Mouse (Mus musculus) frontal cortex, postnatal 14 days (tissue): ENCODE measurements around the gene Lrrc52.

Experiments
- DNase-seq, 2 experiments: peaks; one replicate each; pipeline ENCODE4 v3.0.0; 2022; ENCODE audit warnings: low spot score in 2 of 2

The Lrrc52 gene

DNA sequence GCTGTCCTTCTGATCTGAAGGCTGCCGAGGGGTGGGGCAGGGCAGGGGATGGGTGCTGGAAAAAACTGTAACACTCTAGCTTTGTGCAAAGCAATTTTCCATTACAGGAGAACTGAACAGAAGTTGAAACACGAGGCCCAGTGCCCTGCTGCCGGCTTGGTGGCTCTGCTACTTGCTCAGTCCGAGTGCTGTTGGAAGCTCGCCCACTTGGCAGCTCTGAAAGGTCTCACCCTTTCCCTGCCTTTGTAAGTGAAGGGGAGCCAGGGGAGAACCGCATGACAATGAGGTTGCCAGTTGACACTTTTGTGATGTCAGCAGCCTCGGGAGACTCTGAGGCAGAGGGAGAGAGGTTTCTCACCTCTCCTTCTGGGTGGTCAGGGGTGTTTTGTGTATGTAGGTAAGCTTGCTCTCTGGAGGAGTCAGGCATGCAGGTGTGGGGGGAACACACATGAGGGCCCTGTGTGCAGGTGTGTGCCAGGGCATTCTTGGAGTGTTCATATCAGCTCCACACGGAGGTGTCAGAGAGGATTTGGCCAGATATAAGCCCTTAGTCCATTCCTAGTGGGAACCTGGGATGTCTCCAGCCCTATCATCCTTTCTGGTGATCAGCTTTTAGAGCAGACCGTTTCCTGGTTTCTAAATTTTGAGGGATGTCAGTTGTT, at the start of gene Lrrc52:
Lrrc52 (minus strand) TSS at position 16 of the 662 bp plus-strand sequence.
- peak; percentile 20 to 28 for DNase-seq

DNA sequence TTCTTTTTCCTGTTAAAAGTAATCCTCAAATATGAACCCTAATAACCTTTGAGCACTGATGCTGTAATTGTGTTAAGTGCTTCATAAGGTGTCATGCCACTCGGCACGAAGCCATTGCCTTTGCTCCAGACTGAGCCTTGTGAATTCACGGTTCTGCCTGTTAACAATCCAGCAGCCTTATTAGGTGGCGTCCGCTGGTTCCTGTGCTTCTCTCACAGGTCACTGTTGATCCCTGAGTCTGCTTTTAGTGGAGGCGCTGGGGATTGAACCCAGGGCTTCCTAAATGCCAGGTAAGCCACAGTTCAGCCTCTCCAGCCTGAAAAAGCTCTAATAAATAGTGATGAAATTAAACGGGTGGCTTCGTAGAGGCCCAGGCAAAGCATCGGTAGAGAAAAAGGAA, 45.0 kb upstream of the Lrrc52 start:
- DNase-seq = no peak

DNA sequence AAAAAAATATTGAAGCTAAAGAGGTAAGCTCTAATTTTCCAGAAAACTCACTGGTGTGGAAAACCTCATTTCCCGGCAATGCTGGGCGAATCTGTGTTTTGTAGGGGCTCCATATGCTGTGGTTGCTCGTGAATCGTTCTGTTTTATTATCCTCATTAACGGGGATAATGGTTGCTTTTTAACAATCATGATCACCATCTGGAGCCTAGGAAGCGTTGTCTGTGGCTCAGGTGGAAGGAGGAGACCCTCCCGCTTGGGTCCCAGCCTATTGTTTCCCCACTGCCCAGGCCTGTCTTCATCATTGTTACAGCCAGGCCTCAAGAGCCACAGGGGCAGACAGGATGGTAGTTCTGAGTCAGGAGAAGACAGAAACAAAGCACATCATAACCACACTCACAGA, 39.5 kb upstream of the Lrrc52 start:
- DNase-seq = no peak

DNA sequence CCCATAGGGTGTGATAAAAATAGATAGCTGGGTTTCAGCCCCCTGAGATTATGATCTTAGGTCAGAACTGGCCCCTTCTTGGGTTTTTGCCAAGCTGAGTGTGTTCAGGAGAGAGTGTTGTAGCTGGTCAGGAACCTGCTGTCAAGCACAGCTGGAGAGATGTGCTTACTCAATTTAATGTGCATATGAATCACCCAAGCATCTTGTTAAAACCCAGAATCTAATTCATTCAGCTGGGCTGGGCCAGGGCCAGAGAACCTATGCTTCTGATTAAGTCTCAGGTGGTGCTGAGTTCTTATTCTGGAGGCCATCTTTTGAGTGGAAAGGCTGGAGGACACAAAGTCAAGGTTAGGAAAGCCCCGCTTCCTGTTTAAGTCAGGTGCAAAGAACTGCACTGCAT, 38.8 kb upstream of the Lrrc52 start:
- no peak for DNase-seq

DNA sequence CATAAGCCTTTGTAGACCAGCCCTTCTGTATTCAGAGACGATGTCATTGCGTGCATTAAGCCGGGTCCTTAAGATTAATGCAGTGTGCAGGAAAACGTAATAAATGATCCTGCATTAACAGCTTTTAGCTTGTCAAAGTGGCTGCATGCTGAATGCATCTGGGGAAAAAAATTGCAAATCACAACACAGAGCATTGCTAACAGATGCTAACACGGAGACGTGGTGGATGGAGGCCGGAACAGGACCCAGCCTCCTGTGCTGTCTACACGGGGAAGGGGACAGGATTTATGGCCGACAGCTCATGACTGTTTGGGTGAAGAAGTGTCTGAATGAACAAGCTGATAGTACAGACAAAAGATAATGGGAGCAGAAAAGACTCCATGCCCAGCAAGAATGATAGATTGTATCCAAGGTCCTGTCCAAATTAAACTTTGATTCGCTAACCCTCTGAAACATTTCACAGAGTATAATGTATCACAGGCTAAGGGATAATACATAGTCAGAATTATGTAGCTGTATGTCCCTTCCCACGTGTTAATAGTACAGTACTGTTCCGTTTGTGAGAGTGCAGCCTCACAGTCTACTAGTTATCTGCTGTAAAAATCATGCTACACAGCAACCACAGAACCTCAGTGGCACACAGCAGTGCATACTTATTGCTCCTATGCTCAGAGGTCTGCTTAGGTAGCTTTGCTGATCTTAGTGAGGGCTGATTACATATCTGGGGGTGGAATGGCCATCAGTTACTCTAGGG, 32.7 kb upstream of the Lrrc52 start:
- no peak for DNase-seq

DNA sequence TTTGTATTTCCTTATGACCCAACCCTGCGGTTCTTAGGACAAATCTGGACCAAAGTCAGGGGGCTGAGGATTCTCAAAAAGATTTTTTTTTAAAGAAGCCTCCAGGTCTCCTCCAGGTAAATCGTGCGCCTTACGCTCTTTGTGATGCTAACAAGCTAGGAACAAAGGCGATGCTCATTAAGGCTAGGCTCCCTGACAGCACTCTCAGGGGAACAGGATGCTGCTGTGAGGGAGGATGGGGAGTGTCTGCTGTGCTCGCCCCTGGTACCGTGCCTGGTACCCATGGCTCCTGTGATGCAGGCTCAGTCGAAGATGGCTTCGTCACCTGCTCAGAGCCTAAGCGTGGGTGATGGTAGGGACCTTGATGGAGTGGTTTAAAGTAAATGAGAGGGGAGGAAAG, 31.4 kb upstream of the Lrrc52 start:
- DNase-seq = no peak

DNA sequence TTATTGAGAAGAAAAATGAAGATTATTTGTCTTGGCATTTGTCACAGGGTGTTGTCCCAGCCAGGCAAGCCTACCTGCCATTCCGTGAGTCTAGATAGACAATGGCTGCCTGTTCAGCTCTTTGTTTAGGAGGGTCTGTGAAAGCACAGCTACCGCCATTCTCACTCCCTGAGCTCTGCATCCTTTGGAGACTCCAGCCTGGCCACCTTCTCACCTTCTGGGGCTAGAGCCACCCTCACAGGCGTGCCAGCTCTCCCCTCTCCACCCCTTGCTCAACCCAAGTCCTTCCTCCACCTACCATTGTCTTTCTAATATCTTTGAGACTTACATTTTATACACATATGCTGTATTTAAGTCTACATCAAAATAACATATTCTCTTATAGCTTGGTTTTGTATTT, 31.0 kb upstream of the Lrrc52 start:
- no peak for DNase-seq

DNA sequence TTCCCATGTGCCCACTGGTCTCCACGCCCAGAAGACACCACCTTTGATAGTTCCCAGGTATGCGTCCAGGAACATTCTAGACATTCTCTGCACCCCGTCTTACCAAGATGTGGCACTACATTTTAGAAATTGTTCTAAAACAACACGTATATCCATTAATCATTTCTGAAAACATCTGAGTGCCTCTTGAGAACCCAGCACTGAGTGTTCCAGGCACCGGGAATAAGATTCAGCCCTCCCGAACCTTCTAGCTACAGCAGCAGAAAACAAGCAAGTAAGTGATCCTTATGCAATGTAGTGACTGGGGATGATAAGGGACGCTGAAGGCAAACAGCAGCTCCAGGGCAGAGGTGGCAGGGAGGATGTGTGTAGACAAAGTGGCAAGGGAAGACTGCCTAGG, 24.9 kb upstream of the Lrrc52 start:
- no peak for DNase-seq

DNA sequence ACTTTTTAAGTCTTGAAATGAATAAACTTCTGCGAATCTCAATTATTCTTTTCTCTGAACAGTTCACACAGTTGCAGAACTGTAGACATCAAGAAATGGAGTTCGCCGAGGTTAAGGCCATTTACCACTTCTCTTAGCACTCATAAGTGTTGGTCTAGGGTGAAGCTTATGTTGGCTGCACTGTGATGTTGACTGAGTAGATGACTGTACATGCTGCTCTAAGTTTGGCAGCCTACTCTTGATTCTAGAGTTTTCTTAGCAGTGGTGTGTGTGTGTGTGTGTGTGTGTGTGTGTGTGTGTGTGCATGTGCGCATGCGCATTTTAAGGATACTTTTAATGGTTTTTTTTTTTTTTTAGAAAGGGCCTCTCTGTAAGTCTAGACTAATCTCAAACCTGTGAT, 21.4 kb upstream of the Lrrc52 start:
- DNase-seq = no peak

DNA sequence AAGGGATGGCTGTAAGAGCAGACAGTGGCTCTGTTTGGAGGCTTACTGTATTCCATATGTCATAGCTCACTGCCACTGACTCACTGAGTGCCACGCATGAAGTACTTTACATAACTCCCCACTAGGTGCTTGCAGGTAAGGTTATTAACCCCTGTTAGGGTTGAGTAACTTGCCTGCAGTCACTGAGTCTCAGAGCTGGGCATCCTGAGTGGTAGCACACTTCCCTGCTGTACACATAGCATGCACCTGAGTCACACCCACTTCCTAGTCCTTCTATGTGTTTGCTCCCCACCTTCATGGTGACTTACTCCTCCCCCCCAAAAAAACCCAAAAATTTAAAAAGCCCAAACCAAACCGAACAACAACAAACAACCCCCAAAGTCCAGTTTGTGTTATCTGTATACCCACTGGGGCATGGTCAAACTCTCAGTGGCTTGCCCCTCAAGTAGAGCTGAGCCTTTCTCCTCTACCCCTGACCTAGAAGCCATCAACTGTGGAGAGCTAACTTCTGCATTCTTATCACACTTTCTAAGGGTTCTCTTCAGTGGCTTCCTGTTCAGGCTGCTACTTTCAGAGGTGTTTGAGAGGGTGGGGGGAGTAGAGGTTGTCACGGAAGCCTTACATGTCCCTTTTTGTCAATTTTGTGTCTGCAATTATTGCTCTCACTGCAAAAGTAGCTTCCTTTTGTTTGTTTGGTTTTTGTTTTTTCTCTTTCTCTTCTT, 20.5 kb upstream of the Lrrc52 start:
- no peak for DNase-seq

DNA sequence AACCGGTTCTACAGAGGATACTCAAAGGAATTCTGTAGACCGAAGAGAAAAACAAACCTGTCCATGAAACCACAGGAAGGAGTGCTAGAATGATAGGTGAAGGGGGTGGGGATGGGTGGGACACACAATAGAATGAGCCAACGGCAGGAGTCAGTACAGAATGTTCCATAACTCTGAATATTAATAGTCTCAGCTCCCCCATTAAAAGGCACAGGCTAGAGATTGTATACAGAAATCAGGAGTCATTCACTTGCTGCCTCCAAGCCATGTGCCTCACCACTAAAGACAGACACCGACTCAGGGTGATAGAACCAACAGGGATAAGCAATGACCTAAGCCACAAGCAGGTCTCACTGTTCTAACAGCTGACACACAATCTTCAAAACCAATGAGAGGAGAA, 16.3 kb upstream of the Lrrc52 start:
- DNase-seq = no peak

DNA sequence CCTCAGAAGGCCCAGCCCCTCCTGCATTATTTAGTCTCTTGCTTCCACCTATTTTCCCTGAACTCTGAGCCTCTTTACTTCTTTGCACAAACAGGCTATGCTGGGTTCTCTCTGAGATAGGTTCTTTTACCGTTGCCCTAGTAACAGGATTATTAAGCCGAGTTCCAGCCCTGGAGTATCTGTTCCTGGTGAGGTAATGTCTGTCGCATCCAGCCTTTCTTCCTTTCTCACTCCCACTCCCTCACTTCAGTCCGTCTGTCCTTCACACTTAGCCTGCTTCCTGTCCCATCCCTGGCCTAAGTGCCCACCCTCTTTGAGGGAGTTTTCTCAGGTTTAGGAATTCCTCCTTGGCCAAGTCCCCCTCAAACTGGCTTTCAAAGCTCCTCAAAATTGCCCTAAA, 7.0 kb upstream of the Lrrc52 start:
- no peak for DNase-seq

DNA sequence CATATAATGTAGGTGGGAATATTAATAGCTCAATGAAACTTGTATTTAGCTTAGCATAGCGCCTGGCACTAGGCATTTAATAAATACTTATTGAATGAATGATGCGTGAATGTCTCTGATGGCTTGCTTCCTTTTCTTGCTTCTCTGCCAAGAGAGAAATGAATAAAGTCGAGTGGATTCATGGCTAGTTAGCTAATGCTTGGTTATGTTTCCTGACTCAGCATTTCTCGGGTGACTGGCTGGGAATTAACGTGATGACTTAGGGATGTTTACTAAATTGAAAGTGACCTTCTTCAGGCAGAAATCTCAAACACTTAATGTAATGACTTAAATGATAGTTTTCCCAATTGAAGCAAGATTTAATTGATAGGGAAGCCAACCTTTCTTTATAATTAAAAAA, 1.3 kb upstream of the Lrrc52 start:
- DNase-seq = no peak

DNA sequence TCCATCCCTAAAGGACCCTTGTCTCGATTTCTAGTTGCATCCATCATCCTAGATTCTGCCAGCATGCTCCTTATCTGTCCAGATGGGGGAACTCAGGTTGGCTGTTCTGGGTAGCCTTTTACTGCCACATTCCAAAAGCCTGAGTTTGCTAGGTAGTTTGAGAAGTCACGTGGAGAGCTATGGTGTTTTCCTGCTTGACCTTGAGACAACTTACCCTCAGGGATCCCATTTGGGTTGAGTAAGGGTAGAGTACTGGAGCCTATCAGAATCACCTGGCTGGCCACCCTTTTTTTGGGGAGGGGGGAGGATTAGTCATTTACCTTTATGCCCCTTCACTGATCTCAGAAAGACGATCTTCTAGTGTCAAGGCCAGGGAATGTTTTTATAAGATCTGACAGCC, 9.3 kb downstream of the Lrrc52 start:
- no peak for DNase-seq

DNA sequence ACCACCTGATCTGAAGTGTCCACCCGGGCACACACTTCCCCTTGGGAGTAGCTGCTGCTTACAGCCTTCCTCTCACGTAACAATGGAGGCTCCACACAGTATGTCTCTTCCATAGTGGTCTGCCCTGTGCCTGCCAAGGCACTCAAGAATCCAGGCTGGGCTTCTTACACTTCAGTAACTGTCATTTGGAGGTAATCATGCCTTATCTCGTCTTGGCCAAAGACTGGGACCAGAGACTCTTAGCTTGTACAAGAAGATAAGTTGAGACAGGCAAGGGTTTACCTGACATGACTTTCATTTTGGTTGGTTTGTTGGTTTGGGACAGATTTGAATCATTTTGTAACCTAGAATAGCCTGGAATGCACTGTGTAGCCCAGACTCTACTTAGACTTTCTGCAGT, 13.5 kb downstream of the Lrrc52 start:
- no peak for DNase-seq

DNA sequence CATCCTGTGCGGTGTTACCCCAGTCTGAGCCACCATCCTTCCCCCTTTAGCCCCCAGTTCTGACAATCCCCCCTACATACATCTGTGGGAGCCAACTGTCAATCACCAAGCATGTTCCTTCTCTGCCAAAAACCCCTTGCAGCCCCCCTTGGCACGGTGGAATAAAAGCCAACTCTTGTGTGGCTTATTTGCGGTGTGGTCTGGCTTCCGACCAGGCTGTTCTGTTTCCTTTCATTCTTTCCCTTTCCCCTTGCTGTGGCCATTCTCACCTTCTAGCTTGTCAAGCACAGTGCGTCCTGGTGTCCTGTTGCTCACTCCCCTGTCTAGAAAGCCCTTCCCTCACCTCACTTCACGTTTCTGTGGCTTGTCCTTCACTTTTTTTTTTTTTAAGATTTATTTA, 14.1 kb downstream of the Lrrc52 start:
- DNase-seq = no peak

DNA sequence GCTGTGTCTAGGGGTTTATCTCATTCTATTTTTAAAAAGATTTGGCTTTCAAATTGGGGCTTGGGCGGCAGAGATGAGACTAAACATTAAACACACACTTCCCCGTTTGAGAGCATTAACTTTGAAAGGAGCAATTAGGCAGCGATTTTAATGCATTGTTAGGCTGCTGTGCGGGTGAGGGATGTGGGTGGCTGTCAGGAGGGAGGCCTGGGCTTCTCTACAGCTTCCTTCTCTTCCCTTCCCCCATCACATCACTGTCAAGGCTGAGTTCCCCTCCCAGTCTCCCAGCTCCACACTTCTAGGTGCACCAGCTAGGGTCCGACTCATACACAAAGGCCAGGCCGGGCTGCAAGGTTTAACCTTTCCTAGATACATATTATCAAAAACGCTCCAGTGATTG, 18.0 kb downstream of the Lrrc52 start:
- DNase-seq = no peak

DNA sequence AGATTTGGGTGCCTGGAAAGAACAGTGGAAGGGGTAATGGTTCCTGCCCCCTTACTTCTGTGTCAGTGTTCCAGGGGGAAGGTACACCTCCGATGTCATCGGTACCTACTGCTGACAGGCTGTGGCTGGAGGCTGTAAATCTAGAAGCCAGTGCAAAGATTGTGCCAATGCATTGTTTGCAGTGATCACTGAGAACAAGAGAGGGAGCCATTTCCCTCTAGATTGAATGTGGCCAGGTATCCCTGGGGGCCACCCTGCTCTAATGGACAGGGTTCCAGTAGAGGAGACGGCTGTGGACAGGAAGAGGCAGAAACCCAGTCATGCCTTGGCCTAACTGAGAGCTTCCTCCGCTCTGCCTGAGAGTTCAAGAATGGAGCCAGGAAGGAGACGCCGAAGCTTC, 18.5 kb downstream of the Lrrc52 start:
- DNase-seq = no peak

DNA sequence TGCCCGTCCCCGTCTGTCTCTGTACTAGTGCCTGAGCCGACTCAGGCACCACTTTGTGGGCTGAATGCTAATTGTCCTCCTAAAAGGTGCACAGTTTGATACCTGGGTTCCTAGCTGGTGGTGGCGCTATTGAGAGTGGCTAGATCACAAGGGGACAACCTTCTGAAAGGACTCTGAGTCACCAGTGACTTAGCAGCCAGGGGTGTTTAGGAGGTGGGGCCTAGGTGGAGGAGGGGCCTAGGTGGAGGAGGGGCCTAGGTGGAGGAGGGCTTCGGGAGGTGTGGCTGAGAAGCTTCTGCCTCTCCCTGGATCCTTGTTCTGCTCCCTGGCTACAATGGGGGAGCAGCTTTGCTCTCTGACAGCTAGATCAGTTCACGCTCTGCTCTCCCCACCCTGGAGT, 20.1 kb downstream of the Lrrc52 start:
- DNase-seq = no peak

DNA sequence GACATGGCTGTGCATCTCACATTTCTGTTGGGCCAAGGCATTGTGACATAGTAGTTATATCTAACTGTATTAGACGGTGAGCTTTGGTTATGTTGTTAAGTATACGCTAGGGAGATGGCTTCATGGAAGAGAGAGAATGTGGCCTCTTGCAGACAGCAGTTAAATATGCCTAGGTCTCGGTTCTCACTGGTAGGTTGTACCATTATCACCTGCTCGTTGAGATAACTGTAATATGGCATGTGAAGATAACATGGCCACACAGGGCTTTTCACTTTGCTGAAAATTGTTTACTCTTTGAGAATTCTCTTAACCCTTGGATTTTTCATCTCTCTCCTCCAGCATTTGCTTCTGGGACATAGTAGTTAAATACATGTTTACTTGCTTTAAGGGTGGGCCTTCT, 21.4 kb downstream of the Lrrc52 start:
- no peak for DNase-seq

DNA sequence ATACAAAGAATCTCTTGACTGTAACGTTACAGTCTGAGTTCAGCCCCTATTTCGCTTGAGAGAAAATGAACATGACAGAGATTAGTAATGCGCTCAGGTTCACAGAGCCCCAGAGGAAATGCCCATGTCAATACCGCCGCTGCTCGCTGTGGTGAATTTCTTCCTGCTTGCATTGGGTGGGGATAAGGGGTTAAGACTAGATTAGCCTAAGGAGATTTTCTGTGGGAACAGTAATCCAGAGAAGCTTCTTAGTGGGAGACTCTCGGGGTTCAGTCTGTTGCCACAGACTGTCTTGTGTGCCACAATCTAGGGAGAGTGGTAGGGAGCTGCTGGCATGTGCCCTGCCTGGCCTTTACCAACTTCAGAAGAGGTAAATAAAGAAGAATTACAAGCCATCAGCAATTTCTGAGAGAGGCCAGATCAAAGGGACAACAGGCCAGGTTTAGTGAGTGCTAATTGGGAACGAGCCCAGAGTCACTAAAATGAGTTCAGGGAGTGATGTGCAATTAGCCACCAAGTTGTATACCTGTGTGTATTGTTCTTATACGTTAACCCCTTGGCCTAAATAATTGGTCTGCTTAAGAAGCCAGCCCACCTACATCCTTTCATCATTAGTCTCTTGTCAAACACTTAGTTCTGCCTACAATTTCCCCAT, 28.2 kb downstream of the Lrrc52 start:
- DNase-seq = no peak

DNA sequence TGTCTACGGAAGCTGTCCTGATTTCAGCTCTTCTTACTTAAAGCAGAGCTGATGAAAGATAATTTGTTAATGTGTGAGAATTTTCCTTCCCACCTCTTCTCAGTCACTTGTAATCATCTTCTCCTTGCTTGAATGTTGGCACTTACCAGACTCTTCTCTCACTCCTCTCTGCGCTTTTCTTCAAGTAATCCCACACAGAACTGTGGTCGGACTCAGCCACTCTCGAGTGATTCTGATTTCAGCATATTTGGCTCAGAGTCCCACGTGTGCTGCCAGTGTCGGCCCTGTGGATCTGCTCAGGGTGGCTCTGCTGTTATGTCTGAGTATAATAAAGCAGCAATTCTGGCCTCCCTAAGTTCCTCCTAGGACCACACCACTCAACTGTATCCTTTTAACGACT, 29.5 kb downstream of the Lrrc52 start:
- DNase-seq = no peak
